Mouse (Mus musculus): ENCODE results near the gene Inpp4a. TPM values are rescaled to one million over a fixed set of nuclear protein-coding genes. Genes with fewer than 3 reads are reported as not detected.

Gene Inpp4a
- total and polyA plus RNA-seq, 2 experiments: 8.1 to 12.4 TPM

DNA sequence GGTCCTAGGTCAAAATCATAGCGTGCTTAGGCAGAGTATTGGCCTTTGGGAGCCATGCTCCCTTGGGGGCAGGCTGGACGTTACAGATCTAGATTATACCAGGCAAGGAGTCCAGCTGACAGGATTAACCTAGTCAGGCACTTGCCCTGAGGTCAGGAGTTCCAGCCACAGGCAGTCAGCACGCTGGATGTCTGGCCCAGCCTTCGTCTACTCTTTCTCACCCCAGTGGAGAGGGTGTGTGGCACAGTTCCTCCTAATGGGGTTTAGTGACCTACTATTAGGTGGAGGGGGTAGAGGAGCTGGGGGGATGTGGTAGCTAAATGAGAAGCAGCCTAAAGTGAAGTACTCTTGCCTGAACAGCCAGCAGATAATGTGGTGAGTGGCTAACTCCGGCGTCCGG is 14.7 kb downstream of the Inpp4a start:
- Histone ChIP-seq H3K27ac (replicated peaks; ENCODE audit: insufficient read depth, low read depth, low read length) (no peak overlapping the region), H3K4me1 (ENCODE audit: control insufficient read depth, insufficient read depth, low read length) (peaks cover 24% of the 10 kb centered on the region), H3K79me2 (ENCODE audit: control insufficient read depth, insufficient read depth, low read length) (peaks cover 42% of the 10 kb centered on the region), H3K27me3 (ENCODE audit: control insufficient read depth, insufficient read depth, low read length) (no peaks in the 10 kb centered on the region), H3K4me3 (ENCODE audit: insufficient read depth, low read depth, low read length) (no peak overlapping the region), H3K36me3 (ENCODE audit: control insufficient read depth, insufficient read depth, low read length) (no peaks in the 10 kb centered on the region), H3K9ac (ENCODE audit: low read depth, low read length) (no peak overlapping the region)
- DNase-seq (ENCODE audit: extremely low read depth, low read depth, low spot score): no peak
- 60% methylated on average over 7 of the region's 7 CpGs for WGBS
- no peak for TF ChIP-seq CTCF (IDR thresholded peaks at IDR 0.05; ENCODE audit: low read depth, low read length)
- no peak for TF ChIP-seq POLR2A (IDR thresholded peaks at IDR 0.05; ENCODE audit: extremely low read depth, insufficient read depth, low read length)

- Histone ChIP-seq H3K27me3 (ENCODE audit: control insufficient read depth, insufficient read depth, low read length) (no peaks in the 10 kb centered on the region), H3K9ac (ENCODE audit: low read depth, low read length) (no peak overlapping the region), H3K4me3 (ENCODE audit: insufficient read depth, low read depth, low read length) (no peak overlapping the region), H3K27ac (replicated peaks; ENCODE audit: insufficient read depth, low read depth, low read length) (no peak overlapping the region), H3K4me1 (ENCODE audit: control insufficient read depth, insufficient read depth, low read length) (peaks cover 24% of the 10 kb centered on the region), H3K79me2 (ENCODE audit: control insufficient read depth, insufficient read depth, low read length) (peaks cover 53% of the 10 kb centered on the region), H3K36me3 (ENCODE audit: control insufficient read depth, insufficient read depth, low read length) (no peaks in the 10 kb centered on the region)
- TF ChIP-seq CTCF (IDR thresholded peaks at IDR 0.05; ENCODE audit: low read depth, low read length): no peak
- no peak for TF ChIP-seq POLR2A (IDR thresholded peaks at IDR 0.05; ENCODE audit: extremely low read depth, insufficient read depth, low read length)
- whole genome bisulfite sequencing: 82% methylated on average over 7 of the region's 7 CpGs
- DNase-seq (ENCODE audit: extremely low read depth, low read depth, low spot score): no peak
These were observed 18.1 kb downstream of the Inpp4a start for GRCm38 (mm10) chr1:37317644-37318285.

DNA sequence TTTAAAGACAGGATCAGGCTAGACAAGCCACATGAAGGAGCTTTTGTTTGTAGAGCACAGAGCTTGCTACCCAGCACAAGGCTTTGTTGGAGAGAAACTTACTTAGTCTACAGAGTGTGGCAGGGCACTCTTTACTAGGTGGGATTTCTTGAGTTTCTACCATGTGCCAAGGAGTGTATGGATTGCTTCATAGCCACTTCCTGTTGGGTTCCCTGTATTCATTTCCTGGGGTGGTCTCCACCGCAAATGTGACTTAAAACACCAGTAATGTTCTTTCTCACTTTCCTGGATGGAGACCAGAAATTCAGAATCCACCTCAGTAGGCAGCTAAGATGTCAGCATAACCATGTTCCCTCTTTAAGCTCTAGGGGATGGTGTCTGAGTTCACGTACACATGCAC is 18.9 kb downstream of the Inpp4a start:
- Histone ChIP-seq H3K79me2 (ENCODE audit: control insufficient read depth, insufficient read depth, low read length) (peaks cover 52% of the 10 kb centered on the region), H3K4me3 (ENCODE audit: insufficient read depth, low read depth, low read length) (no peak overlapping the region), H3K9ac (ENCODE audit: low read depth, low read length) (no peak overlapping the region), H3K27me3 (ENCODE audit: control insufficient read depth, insufficient read depth, low read length) (no peaks in the 10 kb centered on the region), H3K36me3 (ENCODE audit: control insufficient read depth, insufficient read depth, low read length) (no peaks in the 10 kb centered on the region), H3K27ac (replicated peaks; ENCODE audit: insufficient read depth, low read depth, low read length) (no peak overlapping the region), H3K4me1 (ENCODE audit: control insufficient read depth, insufficient read depth, low read length) (peaks cover 27% of the 10 kb centered on the region)
- no peak for DNase-seq (ENCODE audit: extremely low read depth, low read depth, low spot score)
- WGBS: 91% methylated on average over 2 of the region's 2 CpGs
- TF ChIP-seq CTCF (IDR thresholded peaks at IDR 0.05; ENCODE audit: low read depth, low read length) (no peak), POLR2A (IDR thresholded peaks at IDR 0.05; ENCODE audit: extremely low read depth, insufficient read depth, low read length) (no peak)

GRCm38 (mm10) chr1:37322690-37323089 is 23.0 kb downstream of the Inpp4a start:
- Histone ChIP-seq H3K79me2 (ENCODE audit: control insufficient read depth, insufficient read depth, low read length) (peaks cover 51% of the 10 kb centered on the region), H3K9ac (ENCODE audit: low read depth, low read length) (no peak overlapping the region), H3K27ac (replicated peaks; ENCODE audit: insufficient read depth, low read depth, low read length) (no peak overlapping the region), H3K27me3 (ENCODE audit: control insufficient read depth, insufficient read depth, low read length) (no peaks in the 10 kb centered on the region), H3K4me3 (ENCODE audit: insufficient read depth, low read depth, low read length) (no peak overlapping the region), H3K36me3 (ENCODE audit: control insufficient read depth, insufficient read depth, low read length) (no peaks in the 10 kb centered on the region), H3K4me1 (ENCODE audit: control insufficient read depth, insufficient read depth, low read length) (peaks cover 7% of the 10 kb centered on the region; the same call in 1 of the 2 replicates)
- 91% methylated on average over 2 of the region's 2 CpGs for WGBS
- no peak for DNase-seq (ENCODE audit: extremely low read depth, low read depth, low spot score)
- TF ChIP-seq CTCF (IDR thresholded peaks at IDR 0.05; ENCODE audit: low read depth, low read length) (no peak), POLR2A (IDR thresholded peaks at IDR 0.05; ENCODE audit: extremely low read depth, insufficient read depth, low read length) (no peak)

DNA sequence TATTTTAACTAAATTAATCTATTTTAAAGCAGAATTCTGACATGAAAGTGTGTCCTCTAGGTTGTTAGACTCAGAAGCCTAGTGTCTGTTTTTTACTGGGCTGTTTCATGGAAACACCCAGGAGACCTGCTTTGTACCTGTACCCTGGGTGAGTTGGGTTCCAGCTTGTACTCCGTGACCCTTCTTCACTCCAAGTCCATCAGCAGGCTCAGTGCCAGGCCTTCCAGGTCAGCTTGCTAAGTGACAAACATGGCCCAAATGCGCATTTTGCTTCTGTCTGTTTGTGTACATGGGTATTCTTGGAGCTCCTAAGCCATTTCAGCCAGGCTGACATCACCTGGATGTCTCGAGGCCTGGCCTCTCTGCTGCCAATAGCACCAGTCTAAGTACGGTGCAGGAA is 23.5 kb downstream of the Inpp4a start:
- H3K27ac ChIP-seq (replicated peaks; ENCODE audit: insufficient read depth, low read depth, low read length): no peak overlapping the region
- H3K79me2 ChIP-seq (ENCODE audit: control insufficient read depth, insufficient read depth, low read length): peaks cover 50% of the 10 kb centered on the region
- peak; percentile 66 for DNase-seq (ENCODE audit: extremely low read depth, low read depth, low spot score)
- H3K9ac ChIP-seq (ENCODE audit: low read depth, low read length): no peak overlapping the region
- peaks cover 7% of the 10 kb centered on the region; the same call in 1 of the 2 replicates for H3K4me1 ChIP-seq (ENCODE audit: control insufficient read depth, insufficient read depth, low read length)
- no peaks in the 10 kb centered on the region for H3K36me3 ChIP-seq (ENCODE audit: control insufficient read depth, insufficient read depth, low read length)
- 23% methylated on average over 4 of the region's 4 CpGs for WGBS
- no peaks in the 10 kb centered on the region for H3K27me3 ChIP-seq (ENCODE audit: control insufficient read depth, insufficient read depth, low read length)
- no peak overlapping the region for H3K4me3 ChIP-seq (ENCODE audit: insufficient read depth, low read depth, low read length)
- TF ChIP-seq POLR2A (IDR thresholded peaks at IDR 0.05; ENCODE audit: extremely low read depth, insufficient read depth, low read length): no peak
- TF ChIP-seq CTCF (IDR thresholded peaks at IDR 0.05; ENCODE audit: low read depth, low read length): no peak

DNA sequence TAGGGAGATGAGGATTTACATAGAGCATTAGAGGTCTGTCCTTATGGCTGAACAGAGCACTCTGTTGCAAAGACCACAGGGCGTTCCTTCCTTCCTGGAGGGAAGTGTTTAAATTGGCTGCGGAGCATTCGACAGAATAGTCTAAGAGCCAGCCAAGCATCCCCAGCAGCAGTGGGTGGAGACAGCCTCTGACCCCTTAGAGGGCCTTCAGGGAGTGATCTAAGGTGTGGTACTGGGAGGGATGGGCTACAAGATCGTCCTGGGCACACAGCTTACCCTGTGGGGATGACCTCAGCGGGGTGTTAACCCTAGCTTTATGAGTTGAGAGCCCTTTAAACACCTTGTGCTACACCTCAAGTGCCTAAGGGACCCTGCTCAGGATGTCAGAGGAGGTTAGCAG is 24.9 kb downstream of the Inpp4a start:
- H3K27ac ChIP-seq (replicated peaks; ENCODE audit: insufficient read depth, low read depth, low read length): no peak overlapping the region
- no peak for DNase-seq (ENCODE audit: extremely low read depth, low read depth, low spot score)
- H3K4me1 ChIP-seq (ENCODE audit: control insufficient read depth, insufficient read depth, low read length): peaks cover 7% of the 10 kb centered on the region; the same call in 1 of the 2 replicates
- WGBS: 58% methylated on average over 5 of the region's 5 CpGs
- H3K79me2 ChIP-seq (ENCODE audit: control insufficient read depth, insufficient read depth, low read length): peaks cover 45% of the 10 kb centered on the region
- H3K27me3 ChIP-seq (ENCODE audit: control insufficient read depth, insufficient read depth, low read length): no peaks in the 10 kb centered on the region
- no peak overlapping the region for H3K9ac ChIP-seq (ENCODE audit: low read depth, low read length)
- H3K4me3 ChIP-seq (ENCODE audit: insufficient read depth, low read depth, low read length): no peak overlapping the region
- no peaks in the 10 kb centered on the region for H3K36me3 ChIP-seq (ENCODE audit: control insufficient read depth, insufficient read depth, low read length)
- TF ChIP-seq CTCF (IDR thresholded peaks at IDR 0.05; ENCODE audit: low read depth, low read length) (no peak), POLR2A (IDR thresholded peaks at IDR 0.05; ENCODE audit: extremely low read depth, insufficient read depth, low read length) (no peak)
